Mouse (Mus musculus) midbrain, embryonic 12.5 days (tissue): ENCODE results near the gene Lipe. TPM values are rescaled to one million over a fixed set of nuclear protein-coding genes. Genes with fewer than 3 reads are reported as not detected.
"Not testable (repeated sequence)": the region's sequence is repeated elsewhere in the genome, so short reads cannot be mapped to it uniquely, and the experiment has no call there.

Experiments used
- ATAC-seq: fragments of 200-750 bp; cut with Nextera tagmentation; 2 replicates; pipeline ENCODE4 v1.8.0; 2017; ENCODE audit warnings: low read depth, moderate TSS enrichment, moderate library complexity; ENCODE audit not compliant: low FRiP score
- H3K27ac ChIP-seq: fragments of 300-500 bp; sonication (generic); replicated peaks from 2 replicates; pipeline ENCODE4 v1.5.1; 2016; ENCODE audit warnings: mild to moderate bottlenecking
- H3K27me3 ChIP-seq: fragments of 300-500 bp; sonication (generic); 2 replicates; pipeline ENCODE4 v1.6.1; 2016; ENCODE audit warnings: mild to moderate bottlenecking
- H3K36me3 ChIP-seq: fragments of 300-500 bp; sonication (generic); 2 replicates; pipeline ENCODE4 v1.6.1; 2016
- H3K4me1 ChIP-seq: fragments of 300-500 bp; sonication (generic); 2 replicates; pipeline ENCODE4 v1.6.1; 2016
- H3K4me2 ChIP-seq: fragments of 300-500 bp; sonication (generic); replicated peaks from 2 replicates; pipeline ENCODE4 v1.6.1; 2016; ENCODE audit warnings: mild to moderate bottlenecking, moderate library complexity
- H3K4me3 ChIP-seq: fragments of 300-500 bp; sonication (generic); 2 replicates; pipeline ENCODE4 v1.5.1; 2016; ENCODE audit warnings: mild to moderate bottlenecking
- H3K9ac ChIP-seq: fragments of 300-500 bp; sonication (generic); replicated peaks from 2 replicates; pipeline ENCODE4 v1.6.1; 2016; ENCODE audit warnings: mild to moderate bottlenecking, moderate library complexity
- H3K9me3 ChIP-seq: fragments of 300-500 bp; sonication (generic); 2 replicates; pipeline ENCODE4 v1.6.1; 2016; ENCODE audit warnings: mild to moderate bottlenecking
- WGBS: fragments of 180-500 bp; shearing (Covaris S2); methylation state at CpG from one replicate; pipeline ENCODE4 v1.1.7; 2016; 5-methylcytosine and 5-hydroxymethylcytosine counted together
- polyA plus RNA-seq: library from polyadenylated mRNA; unstranded; fragments of >200 nt; fragmentation: Nextera tagmentation; extraction: Ambion mirVana; gene quantifications from 2 replicates; pipeline ENCODE4 v1.2.1, GENCODE M21; 2016

Gene Lipe
- polyA plus RNA-seq, 1 experiment from 2014 or later: 8.5 TPM

DNA sequence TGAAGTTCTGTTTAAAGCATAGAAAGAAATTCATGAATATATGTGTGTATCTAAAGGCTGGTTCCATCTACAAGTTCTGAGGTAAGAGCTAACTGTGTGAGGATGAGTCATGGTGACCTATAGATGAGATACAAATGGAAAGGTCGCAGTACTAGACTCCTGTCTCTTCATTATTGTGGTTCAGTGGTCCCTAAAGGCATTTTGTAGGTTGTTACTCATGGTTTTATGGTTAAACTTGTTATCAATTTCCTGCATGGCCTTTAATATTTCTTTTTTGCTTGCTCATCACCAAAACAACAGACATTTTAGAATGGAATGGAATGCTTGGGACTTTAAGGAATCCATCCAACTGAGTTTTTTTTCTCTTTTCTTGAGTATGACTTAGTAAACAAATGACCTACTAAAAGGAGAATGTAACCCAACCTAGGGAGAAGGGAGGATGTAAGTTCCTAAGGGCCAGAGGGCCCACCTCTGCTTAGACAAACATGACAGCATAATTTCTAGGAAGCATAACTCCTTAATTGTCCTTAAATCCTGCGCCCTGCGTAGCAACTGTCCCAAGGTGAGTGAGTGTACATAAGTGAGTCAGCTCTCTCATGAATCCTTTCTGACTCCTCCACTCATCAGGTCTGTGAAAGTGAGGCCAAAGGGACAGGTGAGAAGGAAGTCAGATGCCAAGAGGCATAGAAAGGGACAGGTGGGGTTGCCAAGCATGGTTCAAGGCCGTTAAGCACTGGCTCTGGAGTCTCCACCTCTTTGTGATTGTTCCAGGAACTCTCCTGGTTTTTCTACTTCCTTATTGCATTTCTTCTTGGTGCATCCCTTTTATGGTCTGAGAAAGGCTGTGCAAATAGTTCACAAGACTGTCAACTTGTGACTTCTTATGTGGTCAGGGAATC is 31.6 kb upstream of the Lipe start:
- H3K4me2 ChIP-seq: no peak overlapping the region
- 84% methylated on average over 4 of the region's 4 CpGs for WGBS
- no peaks in the 10 kb centered on the region for H3K9me3 ChIP-seq

DNA sequence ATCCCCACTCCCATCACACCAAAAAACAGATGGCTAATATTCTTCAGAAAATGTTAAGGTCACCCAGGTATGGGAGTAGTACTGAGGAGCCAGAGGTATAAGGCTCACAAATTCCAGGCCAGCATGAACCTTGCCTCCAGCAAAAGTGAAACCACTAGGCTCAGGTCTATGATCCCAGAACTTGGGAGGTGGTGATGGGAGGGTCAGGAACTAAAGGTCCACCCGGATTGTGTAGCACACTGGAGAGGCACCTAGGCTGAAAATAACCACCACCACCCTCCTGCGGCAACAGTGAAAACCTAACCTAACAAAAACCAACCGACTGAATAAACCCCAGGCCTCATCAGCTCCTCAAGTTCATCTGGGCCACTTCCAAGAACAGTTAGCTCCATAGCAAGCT is 29.8 kb upstream of the Lipe start:
- no peak for ATAC-seq
- WGBS: 99% methylated on average over 3 of the region's 3 CpGs
- H3K27ac ChIP-seq: no peak overlapping the region

More for the DNA sequence above, 31.6 kb upstream of the Lipe start:
- no peak overlapping the region for H3K27ac ChIP-seq
- H3K36me3 ChIP-seq: no peaks in the 10 kb centered on the region
- no peak for ATAC-seq
- H3K9ac ChIP-seq: no peak overlapping the region
- peaks cover 10% of the 10 kb centered on the region for H3K4me1 ChIP-seq
- no peak overlapping the region for H3K4me3 ChIP-seq
- H3K27me3 ChIP-seq: no peaks in the 10 kb centered on the region

DNA sequence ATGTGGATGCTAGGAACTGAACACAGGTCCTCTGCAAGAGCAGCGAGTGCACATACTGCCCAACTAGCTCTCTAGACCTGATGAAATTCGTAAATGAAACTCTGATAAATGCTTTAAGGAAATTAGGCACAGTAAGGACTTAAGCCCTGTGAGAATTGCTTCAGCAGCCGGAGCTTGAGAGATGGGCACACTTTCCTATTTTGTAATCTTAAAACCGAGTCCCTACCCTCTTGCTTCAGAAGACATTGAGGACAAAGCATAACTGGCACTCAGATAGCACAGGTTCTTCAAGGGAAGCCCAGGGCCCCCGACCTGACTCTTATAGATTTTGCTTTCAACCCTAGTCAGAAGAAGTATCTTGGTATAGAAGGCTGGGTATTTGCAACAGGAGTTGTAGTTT is 28.6 kb upstream of the Lipe start:
- no peak overlapping the region for H3K4me3 ChIP-seq
- no peaks in the 10 kb centered on the region for H3K9me3 ChIP-seq
- H3K4me1 ChIP-seq: no peaks in the 10 kb centered on the region
- H3K4me2 ChIP-seq: no peak overlapping the region
- no peak overlapping the region for H3K9ac ChIP-seq
- ATAC-seq: no peak
- H3K36me3 ChIP-seq: no peaks in the 10 kb centered on the region
- H3K27me3 ChIP-seq: peaks cover 9% of the 10 kb centered on the region
- no peak overlapping the region for H3K27ac ChIP-seq
- WGBS: 81% methylated on average over 5 of the region's 5 CpGs

More for the DNA sequence above, 29.8 kb upstream of the Lipe start:
- peaks cover 6% of the 10 kb centered on the region for H3K4me1 ChIP-seq
- no peaks in the 10 kb centered on the region for H3K9me3 ChIP-seq
- H3K9ac ChIP-seq: no peak overlapping the region
- H3K4me3 ChIP-seq: no peak overlapping the region
- no peaks in the 10 kb centered on the region for H3K27me3 ChIP-seq
- no peaks in the 10 kb centered on the region for H3K36me3 ChIP-seq
- H3K4me2 ChIP-seq: no peak overlapping the region

DNA sequence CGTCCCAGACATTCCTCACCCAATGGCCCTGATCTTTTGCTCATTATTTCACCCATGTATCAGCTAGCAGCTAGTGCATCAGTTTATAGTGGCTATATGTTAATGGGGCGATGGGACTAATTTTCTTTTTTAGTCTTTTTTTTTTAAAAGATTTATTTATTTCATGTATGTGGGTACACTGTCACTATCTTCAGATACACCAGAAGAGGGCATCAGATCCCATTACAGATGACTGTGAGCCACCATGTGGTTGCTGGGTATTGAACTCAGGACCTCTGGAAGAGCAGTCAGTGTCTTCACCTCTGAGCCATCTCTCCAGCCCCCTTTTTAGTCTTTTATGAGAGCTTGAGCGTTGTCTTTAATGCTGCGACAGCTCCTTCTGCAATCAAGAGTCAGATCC is 27.9 kb upstream of the Lipe start:
- not testable (repeated sequence) for H3K36me3 ChIP-seq, H3K4me3 ChIP-seq, ATAC-seq, H3K4me2 ChIP-seq, H3K27ac ChIP-seq, H3K4me1 ChIP-seq, H3K9me3 ChIP-seq, H3K9ac ChIP-seq
- peaks cover 15% of the 10 kb centered on the region for H3K27me3 ChIP-seq
- WGBS: 88% methylated on average over 4 of the region's 4 CpGs

DNA sequence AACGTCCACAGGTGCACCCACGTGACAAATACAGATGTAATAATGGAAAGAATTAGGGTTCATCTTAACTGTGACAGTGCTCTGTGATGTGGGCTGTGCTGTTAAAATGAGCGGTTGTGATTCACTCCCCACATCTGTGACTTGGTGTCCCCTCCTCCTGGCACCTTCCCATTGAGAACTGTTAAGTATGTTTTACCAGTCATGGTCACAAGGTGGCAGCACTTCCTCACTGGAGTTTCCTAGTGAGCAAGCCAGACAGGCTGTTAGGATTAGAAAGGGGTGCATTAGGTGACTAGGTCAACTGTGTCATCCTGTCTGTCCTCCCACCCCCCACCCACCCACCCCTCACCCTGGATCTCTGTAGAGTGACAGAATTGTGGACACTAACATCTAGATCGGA is 25.9 kb upstream of the Lipe start:
- Histone ChIP-seq H3K27ac (no peak overlapping the region), H3K27me3 (peaks cover 15% of the 10 kb centered on the region), H3K9me3 (no peaks in the 10 kb centered on the region), H3K36me3 (no peaks in the 10 kb centered on the region), H3K4me3 (no peak overlapping the region), H3K4me1 (no peaks in the 10 kb centered on the region), H3K9ac (no peak overlapping the region), H3K4me2 (no peak overlapping the region)
- 39% methylated on average over 4 of the region's 4 CpGs for WGBS
- ATAC-seq: peak; percentile 54; the same call in 1 of the 2 replicates

DNA sequence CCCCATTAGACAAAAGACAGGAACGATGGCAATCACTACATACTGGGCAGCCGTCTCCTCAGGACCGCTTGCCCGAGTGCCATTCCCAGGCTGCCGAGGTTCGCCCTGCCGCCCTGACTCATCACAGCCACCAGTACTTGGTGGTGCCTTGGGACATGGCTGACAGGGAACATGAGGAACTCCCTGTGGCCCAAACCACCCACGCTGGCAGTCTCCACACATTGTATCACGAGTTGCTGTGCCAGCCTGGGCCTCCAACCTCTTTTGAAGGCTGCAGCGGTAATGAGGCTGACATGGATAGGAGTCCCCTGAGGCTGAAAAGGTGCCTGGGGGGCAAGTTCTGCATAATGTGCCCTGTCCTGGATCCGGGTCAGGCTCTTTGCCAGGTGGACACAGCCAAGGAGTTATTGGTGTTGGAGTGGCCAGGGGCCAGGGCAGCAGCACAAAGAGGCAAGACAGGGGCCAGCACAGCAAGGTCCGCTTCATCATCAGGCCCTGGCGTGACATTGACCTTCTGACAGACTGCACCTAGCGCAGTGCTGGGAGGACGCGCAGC is 23.9 kb upstream of the Lipe start:
- whole genome bisulfite sequencing: 72% methylated on average over 16 of the region's 16 CpGs
- no peaks in the 10 kb centered on the region for H3K4me1 ChIP-seq
- H3K4me2 ChIP-seq: no peak overlapping the region
- H3K9ac ChIP-seq: no peak overlapping the region
- ATAC-seq: no peak
- H3K4me3 ChIP-seq: no peak overlapping the region
- H3K9me3 ChIP-seq: no peaks in the 10 kb centered on the region
- no peaks in the 10 kb centered on the region for H3K36me3 ChIP-seq
- peaks cover 15% of the 10 kb centered on the region for H3K27me3 ChIP-seq
- H3K27ac ChIP-seq: no peak overlapping the region

DNA sequence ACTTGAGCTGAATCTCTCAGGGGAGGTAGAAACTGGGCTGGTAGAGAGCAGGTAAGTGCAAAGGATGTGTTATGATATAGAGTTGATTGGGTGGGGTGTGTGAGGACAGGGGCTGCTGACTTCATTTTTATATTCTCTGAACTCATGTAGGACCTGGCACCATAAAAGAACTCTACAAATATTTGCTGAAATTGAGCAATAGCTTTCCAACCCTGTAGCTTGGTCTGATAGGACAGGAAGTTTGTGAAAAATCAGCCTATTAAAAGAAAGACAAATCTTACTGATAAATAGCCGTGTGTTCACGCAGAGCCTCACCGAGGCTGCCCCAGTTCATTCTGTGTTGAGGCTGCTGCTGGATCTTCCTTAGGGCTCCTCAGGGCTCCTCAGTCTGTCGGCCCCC is 21.4 kb upstream of the Lipe start:
- WGBS: 88% methylated on average over 4 of the region's 4 CpGs
- Histone ChIP-seq H3K9ac (no peak overlapping the region), H3K27ac (no peak overlapping the region), H3K36me3 (no peaks in the 10 kb centered on the region), H3K4me2 (no peak overlapping the region), H3K27me3 (peaks cover 15% of the 10 kb centered on the region), H3K4me1 (no peaks in the 10 kb centered on the region), H3K4me3 (no peak overlapping the region), H3K9me3 (no peaks in the 10 kb centered on the region)
- no peak for ATAC-seq

DNA sequence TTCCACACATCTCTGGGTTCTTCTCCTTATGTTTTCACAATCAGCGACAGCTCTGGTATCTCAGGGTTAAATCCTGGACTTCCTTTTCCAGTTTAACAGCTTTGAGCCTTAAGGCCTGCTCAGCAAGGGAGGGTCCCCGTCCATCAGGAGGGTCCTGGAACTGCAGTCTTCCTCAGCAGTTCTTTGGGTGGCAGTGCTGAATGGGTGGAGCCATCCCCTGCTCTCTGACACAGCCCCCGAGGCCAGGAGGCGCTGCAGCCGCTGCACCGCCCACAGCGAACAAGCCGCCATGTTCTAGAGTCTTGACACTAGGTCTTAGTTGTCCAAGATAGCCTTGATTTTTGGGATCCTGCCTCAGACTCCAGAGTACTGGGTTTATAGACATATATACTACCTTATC is 21.0 kb upstream of the Lipe start:
- 83% methylated on average over 8 of the region's 8 CpGs for whole genome bisulfite sequencing

DNA sequence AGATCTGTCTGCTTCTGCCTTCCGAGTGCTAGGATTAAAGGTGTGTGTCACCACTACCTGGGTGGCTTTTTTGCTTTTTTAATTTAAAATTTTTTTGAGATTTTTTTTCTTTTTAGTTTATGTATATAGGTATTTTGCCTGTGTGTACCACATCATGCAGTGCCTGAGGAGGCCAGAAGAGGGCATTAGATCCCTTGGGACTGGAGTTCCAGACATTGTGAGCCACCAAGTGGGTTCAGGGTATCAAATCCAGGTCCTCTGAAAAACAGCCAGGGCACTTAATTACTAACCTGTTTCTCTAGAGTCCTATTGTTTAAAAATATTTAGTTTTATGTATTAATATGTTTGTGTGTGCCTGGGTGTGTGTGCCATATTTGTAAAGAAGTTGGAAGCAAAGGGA is 19.1 kb upstream of the Lipe start:
- peaks cover 11% of the 10 kb centered on the region for H3K27me3 ChIP-seq
- H3K9ac ChIP-seq: no peak overlapping the region
- H3K9me3 ChIP-seq: no peaks in the 10 kb centered on the region
- H3K4me1 ChIP-seq: no peaks in the 10 kb centered on the region
- 88% methylated on average over 1 of the region's 1 CpGs for WGBS
- H3K4me3 ChIP-seq: no peak overlapping the region
- ATAC-seq: no peak
- H3K4me2 ChIP-seq: no peak overlapping the region
- H3K27ac ChIP-seq: no peak overlapping the region
- no peaks in the 10 kb centered on the region for H3K36me3 ChIP-seq

More for the DNA sequence above, 21.0 kb upstream of the Lipe start:
- Histone ChIP-seq H3K4me2 (no peak overlapping the region), H3K9ac (no peak overlapping the region), H3K36me3 (no peaks in the 10 kb centered on the region), H3K27me3 (peaks cover 15% of the 10 kb centered on the region), H3K4me1 (no peaks in the 10 kb centered on the region), H3K27ac (no peak overlapping the region), H3K4me3 (no peak overlapping the region), H3K9me3 (no peaks in the 10 kb centered on the region)
- no peak for ATAC-seq

DNA sequence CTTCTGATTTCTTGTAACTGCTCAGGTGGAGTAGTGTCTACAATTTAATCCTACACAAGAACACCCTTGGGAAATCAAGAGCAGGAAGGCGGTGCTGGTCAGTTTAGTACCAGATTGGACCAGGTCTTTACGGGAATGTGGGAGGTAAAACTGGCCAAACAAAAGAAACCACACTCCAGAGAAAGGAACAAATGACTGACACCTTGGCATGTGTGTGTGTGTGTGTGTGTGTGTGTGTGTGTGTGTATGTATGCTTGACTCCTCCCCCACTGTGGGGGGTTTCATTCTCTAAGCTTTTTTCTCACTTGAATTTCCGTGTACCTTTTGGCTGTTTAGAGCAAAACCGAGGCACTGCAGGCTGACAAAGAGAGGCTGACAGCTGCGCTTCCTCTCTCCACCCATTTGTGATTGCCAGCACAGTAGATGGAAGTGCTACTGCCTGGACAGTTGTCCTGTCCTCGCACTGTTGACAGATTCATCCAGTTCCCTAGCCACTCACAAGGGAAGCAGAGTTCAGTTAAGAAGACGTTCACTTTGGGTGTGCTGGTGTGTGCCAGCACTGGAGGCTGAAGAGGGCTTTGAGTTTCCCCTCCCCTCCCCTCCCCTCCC is 14.4 kb upstream of the Lipe start, which contains the start of gene Cxcl17:
TSS of gene Cxcl17 (minus strand) at position 54 of the 609 bp plus-strand sequence.
- H3K9me3 ChIP-seq: no peaks in the 10 kb centered on the region
- no peak for ATAC-seq
- no peak within 1 kb of the TSS for H3K4me2 ChIP-seq
- no peak within 1 kb of the TSS for H3K27ac ChIP-seq
- H3K27me3 ChIP-seq: no peaks in the 10 kb centered on the region
- H3K36me3 ChIP-seq: no peaks in the 10 kb centered on the region
- no peak within 1 kb of the TSS for H3K4me3 ChIP-seq
- WGBS: 55% methylated on average over 7 of the region's 7 CpGs
- H3K4me1 ChIP-seq: no peaks in the 10 kb centered on the region
- H3K9ac ChIP-seq: no peak within 1 kb of the TSS

DNA sequence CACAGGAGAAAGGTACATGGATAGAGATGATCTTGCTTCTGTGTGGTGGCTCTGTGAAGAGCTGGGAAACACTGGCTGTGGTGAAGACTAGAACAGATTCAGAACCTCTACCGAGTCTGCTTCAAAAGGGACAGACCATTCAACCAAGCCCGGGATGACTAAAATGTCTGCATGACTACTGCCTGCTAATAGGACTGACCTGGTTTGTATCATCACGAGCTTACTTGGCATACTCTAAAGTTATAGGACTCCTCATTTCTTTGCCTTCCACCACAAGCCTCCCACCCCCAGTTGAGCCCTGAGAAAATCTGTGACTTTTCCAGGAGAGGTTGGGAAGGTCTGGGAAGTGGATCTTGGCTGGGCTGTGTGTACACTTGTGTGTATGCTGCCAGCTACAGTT is 13.4 kb upstream of the Lipe start:
- no peak overlapping the region for H3K27ac ChIP-seq
- no peak overlapping the region for H3K4me2 ChIP-seq
- ATAC-seq: no peak
- H3K4me1 ChIP-seq: no peaks in the 10 kb centered on the region
- H3K9ac ChIP-seq: no peak overlapping the region
- H3K4me3 ChIP-seq: no peak overlapping the region
- WGBS: 91% methylated on average over 3 of the region's 3 CpGs
- no peaks in the 10 kb centered on the region for H3K36me3 ChIP-seq
- no peaks in the 10 kb centered on the region for H3K27me3 ChIP-seq
- no peaks in the 10 kb centered on the region for H3K9me3 ChIP-seq

DNA sequence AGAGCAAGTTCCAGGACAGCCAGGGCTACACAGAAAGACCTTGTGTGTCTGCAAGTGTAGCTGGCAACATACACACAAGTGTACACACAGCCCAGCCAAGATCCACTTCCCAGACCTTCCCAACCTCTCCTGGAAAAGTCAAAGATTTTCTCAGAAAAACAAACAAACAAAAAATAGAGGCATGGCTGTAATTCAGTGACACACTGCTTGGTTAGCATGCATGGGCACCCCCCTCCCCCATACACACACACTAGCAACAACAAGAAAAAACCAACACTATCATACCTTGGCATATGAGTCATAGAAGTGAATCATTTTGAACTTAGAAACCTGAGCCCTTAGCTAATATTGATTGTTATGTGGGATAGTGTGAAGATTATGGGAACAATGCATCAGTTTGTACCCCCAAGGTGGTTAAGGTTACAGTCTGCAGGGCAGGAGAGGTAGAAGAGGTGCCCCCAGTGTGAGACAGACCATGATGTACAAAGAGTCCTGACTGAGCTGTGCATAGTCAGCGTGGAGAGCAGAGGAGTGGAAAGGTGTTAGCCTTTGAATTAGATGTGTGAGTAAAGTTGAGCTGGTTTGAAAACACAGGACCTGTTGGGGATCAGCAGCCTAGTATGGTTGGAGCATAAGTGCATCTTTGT is 12.6 kb upstream of the Lipe start:
- Histone ChIP-seq H3K9me3 (no peaks in the 10 kb centered on the region), H3K27ac (no peak overlapping the region), H3K4me2 (no peak overlapping the region), H3K4me1 (no peaks in the 10 kb centered on the region), H3K9ac (no peak overlapping the region), H3K36me3 (no peaks in the 10 kb centered on the region), H3K4me3 (no peak overlapping the region), H3K27me3 (no peaks in the 10 kb centered on the region)
- WGBS: 89% methylated on average over 1 of the region's 1 CpGs
- ATAC-seq: no peak
